Mouse (Mus musculus): ENCODE measurements around the gene Muc1.

DNA sequence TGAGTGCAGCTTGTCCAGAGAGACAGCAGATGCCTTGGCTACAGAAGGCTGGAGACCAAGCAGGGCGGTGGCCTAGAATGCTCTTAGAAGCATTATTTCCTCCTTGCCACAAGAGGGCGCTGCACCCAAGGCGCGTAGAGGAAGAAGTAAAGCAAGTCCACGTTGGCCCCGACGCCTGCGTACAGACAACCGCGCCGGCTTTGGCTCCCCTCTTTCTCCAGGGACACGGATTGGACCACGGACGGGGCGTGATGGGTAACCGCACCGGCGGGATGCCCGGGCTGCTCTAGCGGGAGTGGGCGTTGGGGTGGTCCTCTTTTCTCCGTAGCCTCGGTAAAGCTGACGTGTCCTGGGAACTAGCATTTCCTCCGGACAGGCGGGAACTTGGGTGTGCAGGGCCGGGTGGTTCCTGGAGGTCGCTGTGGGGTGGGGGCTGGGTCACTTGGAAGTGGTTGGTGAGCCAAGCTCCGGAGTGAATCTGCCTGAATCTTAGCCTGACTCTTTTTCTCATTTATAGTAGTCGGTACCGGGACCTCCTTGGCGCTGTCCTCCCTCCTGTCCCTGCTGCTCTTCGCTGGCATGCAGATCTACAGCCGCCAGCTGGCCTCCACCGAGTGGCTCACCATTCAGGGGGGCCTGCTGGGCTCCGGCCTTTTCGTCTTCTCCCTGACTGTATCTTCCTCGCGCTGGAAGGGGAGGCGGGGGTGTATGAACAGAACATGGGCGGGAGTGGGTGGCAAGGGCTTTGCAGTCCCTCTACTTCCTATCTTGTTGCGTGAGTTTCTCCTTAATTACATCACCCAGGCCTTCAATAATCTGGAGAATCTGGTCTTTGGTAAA, 17.6 kb downstream of the Muc1 start, which contains the start of gene Trim46:
- TF ChIP-seq CTCF (IDR thresholded peaks at IDR 0.05; ENCODE audit: low read depth, low read length) = peak; percentile 55
- TF ChIP-seq POLR2A (IDR thresholded peaks at IDR 0.05; ENCODE audit: borderline replicate concordance, low read depth, low read length) = no peak

Data from bone marrow macrophage, adult 2 months (primary cell).